Mouse (Mus musculus): ENCODE data around the gene Phactr2. TPM values are rescaled to one million over a fixed set of nuclear protein-coding genes. Genes with fewer than 3 reads are reported as not detected.

Gene Phactr2
- polyA plus RNA-seq, 1 experiment from 2014 or later = 6.7 TPM

DNA sequence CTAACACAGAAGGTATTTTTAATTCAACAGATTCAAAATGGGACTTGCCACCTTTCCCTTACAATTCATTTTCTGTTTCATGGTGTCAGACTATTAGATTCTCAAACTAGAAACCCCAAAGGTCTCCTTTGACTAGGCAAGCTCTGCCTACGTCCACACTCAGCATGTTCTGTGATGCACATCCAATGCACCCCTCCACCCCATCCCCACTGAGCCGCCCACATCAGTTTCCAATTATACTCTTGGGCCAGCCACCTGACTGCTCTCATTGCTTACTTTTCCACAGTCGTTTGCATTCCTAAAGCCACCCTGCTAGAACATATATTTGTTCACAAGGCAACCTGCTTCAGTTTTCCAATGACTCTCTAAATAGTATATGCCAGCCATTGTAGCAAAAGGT is 89.3 kb downstream of the Phactr2 start:
- 69% methylated on average over 3 of the region's 3 CpGs for WGBS
- H3K9ac ChIP-seq (ENCODE audit: low read depth, low read length) = no peak overlapping the region
- no peak overlapping the region for H3K4me2 ChIP-seq (ENCODE audit: low read length)
- no peaks in the 10 kb centered on the region for H3K9me3 ChIP-seq (ENCODE audit: control insufficient read depth, low read length)
- no peak for ATAC-seq
- H3K27me3 ChIP-seq (replicated peaks; ENCODE audit: control insufficient read depth, insufficient read depth, low read length) = no peaks in the 10 kb centered on the region
- H3K4me1 ChIP-seq (ENCODE audit: control insufficient read depth, insufficient read depth, low read depth, low read length) = peaks cover 6% of the 10 kb centered on the region
- no peak overlapping the region for H3K27ac ChIP-seq (ENCODE audit: low read depth, low read length)
- no peak overlapping the region for H3K4me3 ChIP-seq (ENCODE audit: low read length)
- H3K36me3 ChIP-seq (ENCODE audit: control insufficient read depth, insufficient read depth, low read length) = no peaks in the 10 kb centered on the region

DNA sequence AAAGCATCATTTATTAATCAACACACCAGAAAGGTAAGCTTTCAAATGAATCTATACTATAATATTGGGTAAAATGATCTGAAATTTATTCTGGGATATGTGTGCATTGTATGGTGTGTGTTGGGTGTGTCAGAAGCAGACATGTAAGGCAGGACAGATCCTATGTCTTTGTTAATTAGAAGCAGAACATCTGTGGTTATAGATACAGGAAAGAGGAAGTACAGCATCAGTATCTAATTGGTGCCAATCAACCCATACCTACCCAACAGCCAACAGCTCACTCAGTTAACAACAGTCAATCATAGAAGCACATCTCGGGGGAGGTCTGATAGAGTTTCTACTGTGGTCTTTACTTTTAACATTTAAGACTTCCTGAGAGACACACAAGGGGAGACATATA is 96.3 kb downstream of the Phactr2 start:
- H3K27me3 ChIP-seq (replicated peaks; ENCODE audit: control insufficient read depth, insufficient read depth, low read length) = no peaks in the 10 kb centered on the region
- H3K36me3 ChIP-seq (ENCODE audit: control insufficient read depth, insufficient read depth, low read length) = no peaks in the 10 kb centered on the region
- no peaks in the 10 kb centered on the region for H3K4me1 ChIP-seq (ENCODE audit: control insufficient read depth, insufficient read depth, low read depth, low read length)
- H3K9ac ChIP-seq (ENCODE audit: low read depth, low read length) = no peak overlapping the region
- no peak for ATAC-seq
- H3K9me3 ChIP-seq (ENCODE audit: control insufficient read depth, low read length) = no peaks in the 10 kb centered on the region
- no peak overlapping the region for H3K4me3 ChIP-seq (ENCODE audit: low read length)
- H3K4me2 ChIP-seq (ENCODE audit: low read length) = no peak overlapping the region
- no peak overlapping the region for H3K27ac ChIP-seq (ENCODE audit: low read depth, low read length)
- WGBS = 95% methylated on average over 1 of the region's 1 CpGs

DNA sequence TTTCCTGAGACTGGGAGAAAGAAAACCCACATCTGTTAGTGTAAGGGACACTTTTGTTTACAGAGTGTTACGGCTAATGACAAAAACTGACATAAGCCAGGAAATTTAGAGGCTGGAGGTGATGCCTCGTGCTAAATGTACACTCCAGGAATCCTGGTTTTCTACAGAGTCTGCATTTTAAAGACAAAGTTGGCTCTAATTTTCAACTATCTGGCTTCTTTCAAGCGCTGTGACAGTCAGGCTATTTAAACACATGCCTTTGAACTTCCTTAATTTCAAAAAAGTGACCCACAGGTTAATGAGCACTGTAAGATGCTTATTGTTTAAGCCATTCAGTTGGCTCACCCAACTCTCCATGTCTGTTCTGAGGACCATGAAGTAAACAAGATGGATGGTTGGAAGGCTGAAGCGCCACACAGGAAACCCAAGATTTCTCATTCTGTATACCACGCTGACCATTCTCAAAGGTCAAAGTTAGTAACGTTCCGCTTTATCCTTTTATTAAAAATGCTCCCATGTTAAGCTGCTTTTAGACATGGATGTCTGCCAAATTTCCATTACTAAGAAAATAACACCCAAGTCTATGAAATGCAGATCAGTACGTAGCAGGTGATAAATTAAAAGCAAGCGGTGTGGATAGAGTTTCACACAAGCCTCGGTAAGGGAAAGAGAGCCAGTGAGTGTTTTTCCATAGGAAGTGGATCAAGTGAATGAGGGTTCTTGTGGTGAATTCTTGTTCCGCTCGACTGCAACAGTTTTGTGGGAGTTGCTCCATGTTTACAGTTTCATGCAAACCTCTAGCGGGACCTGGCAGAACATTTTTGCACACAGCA is 97.6 kb downstream of the Phactr2 start:
- no peak overlapping the region for H3K9ac ChIP-seq (ENCODE audit: low read depth, low read length)
- no peak overlapping the region for H3K4me3 ChIP-seq (ENCODE audit: low read length)
- no peaks in the 10 kb centered on the region for H3K4me1 ChIP-seq (ENCODE audit: control insufficient read depth, insufficient read depth, low read depth, low read length)
- no peak for ATAC-seq
- no peak overlapping the region for H3K4me2 ChIP-seq (ENCODE audit: low read length)
- no peaks in the 10 kb centered on the region for H3K27me3 ChIP-seq (replicated peaks; ENCODE audit: control insufficient read depth, insufficient read depth, low read length)
- no peak overlapping the region for H3K27ac ChIP-seq (ENCODE audit: low read depth, low read length)
- H3K36me3 ChIP-seq (ENCODE audit: control insufficient read depth, insufficient read depth, low read length) = no peaks in the 10 kb centered on the region
- H3K9me3 ChIP-seq (ENCODE audit: control insufficient read depth, low read length) = no peaks in the 10 kb centered on the region
- 57% methylated on average over 13 of the region's 13 CpGs for WGBS

DNA sequence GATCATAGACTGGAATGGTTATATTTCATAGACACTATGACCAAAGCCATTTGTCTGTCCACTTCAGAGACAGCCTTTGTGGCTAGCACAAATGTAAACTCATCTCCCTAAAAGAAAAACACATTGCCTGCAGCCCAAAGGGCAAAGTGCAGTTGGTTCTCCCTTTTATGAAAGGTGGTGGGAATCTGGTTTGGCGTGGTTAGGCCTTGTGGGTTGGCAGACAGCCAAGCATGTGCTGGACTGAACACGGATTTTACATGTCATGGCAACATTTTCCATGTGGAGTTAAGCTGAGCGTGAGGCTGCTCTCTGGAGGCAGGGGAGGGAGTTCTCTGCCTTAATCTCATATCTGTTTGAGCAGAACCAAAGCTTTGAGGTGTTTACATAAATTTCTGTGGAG is 98.4 kb downstream of the Phactr2 start:
- WGBS = 37% methylated on average over 3 of the region's 3 CpGs
- H3K27ac ChIP-seq (ENCODE audit: low read depth, low read length) = no peak overlapping the region
- H3K27me3 ChIP-seq (replicated peaks; ENCODE audit: control insufficient read depth, insufficient read depth, low read length) = no peaks in the 10 kb centered on the region
- no peak overlapping the region for H3K9ac ChIP-seq (ENCODE audit: low read depth, low read length)
- H3K4me3 ChIP-seq (ENCODE audit: low read length) = no peak overlapping the region
- no peak overlapping the region for H3K4me2 ChIP-seq (ENCODE audit: low read length)
- ATAC-seq = no peak
- H3K9me3 ChIP-seq (ENCODE audit: control insufficient read depth, low read length) = no peaks in the 10 kb centered on the region
- H3K4me1 ChIP-seq (ENCODE audit: control insufficient read depth, insufficient read depth, low read depth, low read length) = no peaks in the 10 kb centered on the region
- no peaks in the 10 kb centered on the region for H3K36me3 ChIP-seq (ENCODE audit: control insufficient read depth, insufficient read depth, low read length)

DNA sequence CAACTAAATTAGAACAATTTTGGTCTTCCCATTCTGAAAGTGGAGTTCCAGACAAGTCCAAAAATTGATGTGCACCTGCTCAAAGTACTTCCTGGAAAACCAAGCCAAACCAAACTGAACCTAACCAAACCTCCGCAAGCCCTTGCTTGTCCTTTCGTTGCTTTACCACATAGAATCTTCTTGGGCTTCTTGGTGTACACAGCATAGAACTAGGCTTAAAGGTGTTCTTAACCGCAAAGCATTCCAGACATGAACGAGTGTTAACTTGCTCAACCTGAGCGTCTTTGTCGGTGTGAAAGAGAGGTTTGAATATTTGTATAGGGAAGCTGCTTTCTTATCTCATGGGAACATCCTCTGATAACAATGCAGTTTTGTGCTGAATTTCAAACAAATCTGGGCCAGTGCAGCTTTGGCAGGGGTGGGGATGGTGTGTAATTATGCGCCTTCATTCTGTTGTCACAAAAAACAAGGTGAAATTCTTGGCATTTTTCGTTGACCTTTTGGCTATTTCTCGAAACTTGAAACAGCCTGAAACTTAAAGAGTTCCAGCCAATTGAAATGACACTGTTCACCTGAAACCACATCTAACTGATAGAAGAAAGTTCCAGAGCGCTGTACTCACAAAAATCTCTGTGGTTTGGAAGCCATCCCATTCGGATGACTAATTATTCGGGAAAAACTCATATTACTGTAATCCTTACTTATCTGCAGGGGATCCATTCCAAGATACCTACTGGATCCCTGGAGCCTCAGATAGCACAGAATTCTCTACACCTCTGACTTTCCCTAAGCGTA is 104.4 kb downstream of the Phactr2 start:
- no peak overlapping the region for H3K4me2 ChIP-seq (ENCODE audit: low read length)
- no peak for ATAC-seq
- H3K9ac ChIP-seq (ENCODE audit: low read depth, low read length) = no peak overlapping the region
- no peaks in the 10 kb centered on the region for H3K27me3 ChIP-seq (replicated peaks; ENCODE audit: control insufficient read depth, insufficient read depth, low read length)
- H3K4me1 ChIP-seq (ENCODE audit: control insufficient read depth, insufficient read depth, low read depth, low read length) = no peaks in the 10 kb centered on the region
- no peak overlapping the region for H3K4me3 ChIP-seq (ENCODE audit: low read length)
- H3K9me3 ChIP-seq (ENCODE audit: control insufficient read depth, low read length) = no peaks in the 10 kb centered on the region
- H3K36me3 ChIP-seq (ENCODE audit: control insufficient read depth, insufficient read depth, low read length) = no peaks in the 10 kb centered on the region
- no peak overlapping the region for H3K27ac ChIP-seq (ENCODE audit: low read depth, low read length)
- WGBS = 88% methylated on average over 13 of the region's 13 CpGs

DNA sequence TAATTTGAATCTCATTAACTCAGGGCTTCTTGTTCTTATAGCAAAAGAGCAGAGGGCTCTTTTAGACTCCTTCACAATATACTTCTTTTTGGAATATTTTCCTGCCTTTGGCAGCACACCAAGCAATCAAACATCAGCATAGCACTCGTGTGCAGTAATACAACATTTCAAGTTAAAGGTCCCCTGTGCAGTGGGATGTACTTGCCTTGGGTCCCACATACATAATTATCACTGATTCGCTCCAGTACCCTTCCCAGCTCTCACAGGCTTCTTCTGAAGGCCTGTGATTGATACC is 110.0 kb downstream of the Phactr2 start:
- H3K4me2 ChIP-seq (ENCODE audit: low read length) = no peak overlapping the region
- H3K36me3 ChIP-seq (ENCODE audit: control insufficient read depth, insufficient read depth, low read length) = no peaks in the 10 kb centered on the region

DNA sequence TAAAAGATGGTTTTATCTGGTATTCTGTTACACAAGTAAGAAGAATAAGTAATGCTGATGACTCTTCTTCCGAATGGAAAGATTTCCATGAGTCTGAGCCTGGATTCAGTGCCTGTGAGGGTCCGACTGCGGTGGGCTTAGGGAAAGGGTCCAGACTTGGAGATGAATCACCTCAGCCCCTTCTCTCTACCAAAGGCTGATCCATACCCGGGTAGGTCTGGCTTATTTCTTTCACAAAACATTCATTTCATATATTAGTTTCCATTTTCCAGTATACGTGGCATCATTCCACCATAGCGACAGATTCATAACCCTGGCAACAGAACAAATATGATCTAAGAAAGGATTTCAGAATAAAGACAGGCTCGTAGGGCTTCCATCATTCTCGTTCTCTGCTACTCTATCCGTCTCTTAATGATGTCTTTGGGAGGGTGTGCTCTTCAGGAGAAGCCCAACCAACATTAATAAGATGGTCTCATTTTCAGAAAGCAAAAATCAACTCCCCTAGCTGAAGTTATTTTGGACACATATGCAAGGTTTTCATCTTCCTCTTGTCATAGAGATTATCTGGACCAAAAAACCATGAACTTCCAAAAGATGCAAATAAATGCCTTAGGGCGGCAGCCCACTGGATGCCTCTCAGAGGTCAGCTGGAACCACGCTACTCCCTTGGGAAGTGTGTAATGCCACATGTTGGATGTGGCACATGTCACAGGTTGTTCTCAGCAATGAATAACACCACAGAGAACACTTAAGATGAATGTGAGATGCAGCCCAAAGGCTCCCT is 110.5 kb downstream of the Phactr2 start:
- no peaks in the 10 kb centered on the region for H3K36me3 ChIP-seq (ENCODE audit: control insufficient read depth, insufficient read depth, low read length)
- no peaks in the 10 kb centered on the region for H3K4me1 ChIP-seq (ENCODE audit: control insufficient read depth, insufficient read depth, low read depth, low read length)
- H3K4me2 ChIP-seq (ENCODE audit: low read length) = no peak overlapping the region
- H3K27me3 ChIP-seq (replicated peaks; ENCODE audit: control insufficient read depth, insufficient read depth, low read length) = no peaks in the 10 kb centered on the region
- no peak overlapping the region for H3K4me3 ChIP-seq (ENCODE audit: low read length)
- H3K9me3 ChIP-seq (ENCODE audit: control insufficient read depth, low read length) = no peaks in the 10 kb centered on the region
- no peak overlapping the region for H3K9ac ChIP-seq (ENCODE audit: low read depth, low read length)
- WGBS = 83% methylated on average over 11 of the region's 11 CpGs
- ATAC-seq = no peak
- H3K27ac ChIP-seq (ENCODE audit: low read depth, low read length) = no peak overlapping the region

More for the DNA sequence above, 110.0 kb downstream of the Phactr2 start:
- H3K4me3 ChIP-seq (ENCODE audit: low read length) = no peak overlapping the region
- ATAC-seq = no peak
- no peak overlapping the region for H3K27ac ChIP-seq (ENCODE audit: low read depth, low read length)
- 52% methylated on average over 2 of the region's 2 CpGs for WGBS
- no peak overlapping the region for H3K9ac ChIP-seq (ENCODE audit: low read depth, low read length)
- H3K9me3 ChIP-seq (ENCODE audit: control insufficient read depth, low read length) = no peaks in the 10 kb centered on the region
- no peaks in the 10 kb centered on the region for H3K4me1 ChIP-seq (ENCODE audit: control insufficient read depth, insufficient read depth, low read depth, low read length)
- no peaks in the 10 kb centered on the region for H3K27me3 ChIP-seq (replicated peaks; ENCODE audit: control insufficient read depth, insufficient read depth, low read length)

DNA sequence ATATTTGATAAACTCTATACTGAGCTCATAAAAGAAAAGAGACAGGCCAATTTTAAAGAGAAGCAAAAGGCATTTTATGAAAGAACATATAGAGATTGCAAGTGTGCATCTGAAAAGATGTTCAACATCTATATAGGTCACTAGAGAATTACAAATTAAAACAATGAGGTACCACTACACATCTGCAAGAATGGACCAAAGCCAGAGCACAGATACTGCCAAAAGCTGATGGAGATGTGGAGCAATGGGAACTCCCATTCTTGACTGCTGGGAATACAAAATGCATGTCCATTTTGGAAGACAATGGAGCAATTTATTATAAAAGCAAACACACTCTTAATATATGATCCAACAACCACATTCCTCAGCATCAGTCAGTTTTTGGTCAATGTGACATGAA is 113.3 kb downstream of the Phactr2 start:
- Histone ChIP-seq H3K4me1 (ENCODE audit: control insufficient read depth, insufficient read depth, low read depth, low read length) (no peaks in the 10 kb centered on the region), H3K27me3 (replicated peaks; ENCODE audit: control insufficient read depth, insufficient read depth, low read length) (no peaks in the 10 kb centered on the region), H3K4me3 (ENCODE audit: low read length) (no peak overlapping the region), H3K4me2 (ENCODE audit: low read length) (no peak overlapping the region), H3K9ac (ENCODE audit: low read depth, low read length) (no peak overlapping the region), H3K27ac (ENCODE audit: low read depth, low read length) (no peak overlapping the region), H3K9me3 (ENCODE audit: control insufficient read depth, low read length) (no peaks in the 10 kb centered on the region), H3K36me3 (ENCODE audit: control insufficient read depth, insufficient read depth, low read length) (no peaks in the 10 kb centered on the region)
- ATAC-seq = no peak

DNA sequence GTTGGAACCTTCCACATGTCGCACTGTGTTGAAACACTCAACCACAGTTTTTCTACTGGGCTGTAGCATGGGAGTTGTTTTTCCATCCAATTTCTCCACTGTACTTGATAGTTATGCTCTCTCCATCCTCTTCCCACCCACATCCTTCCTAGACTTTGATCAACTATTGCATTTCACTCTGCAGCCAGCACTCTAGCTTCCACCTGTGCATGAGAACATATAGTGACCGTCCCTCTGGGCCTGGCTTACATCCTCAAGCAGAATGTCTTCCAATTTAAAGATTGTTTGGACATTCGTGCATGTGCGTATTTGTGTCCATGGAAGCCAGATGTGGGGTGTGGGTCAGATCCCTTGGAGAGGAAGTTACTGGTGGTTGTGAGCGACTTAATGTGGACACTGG is 114.4 kb downstream of the Phactr2 start:
- Histone ChIP-seq H3K9ac (ENCODE audit: low read depth, low read length) (no peak overlapping the region), H3K4me3 (ENCODE audit: low read length) (no peak overlapping the region), H3K27me3 (replicated peaks; ENCODE audit: control insufficient read depth, insufficient read depth, low read length) (no peaks in the 10 kb centered on the region), H3K27ac (ENCODE audit: low read depth, low read length) (no peak overlapping the region), H3K4me2 (ENCODE audit: low read length) (no peak overlapping the region), H3K9me3 (ENCODE audit: control insufficient read depth, low read length) (no peaks in the 10 kb centered on the region), H3K4me1 (ENCODE audit: control insufficient read depth, insufficient read depth, low read depth, low read length) (no peaks in the 10 kb centered on the region), H3K36me3 (ENCODE audit: control insufficient read depth, insufficient read depth, low read length) (no peaks in the 10 kb centered on the region)
- WGBS = 93% methylated on average over 5 of the region's 5 CpGs
- ATAC-seq = no peak

Data from hindbrain, embryonic 16.5 days (tissue).